Mouse (Mus musculus): ENCODE measurements at regions not wholly inside any gene's neighbourhood (a gene's known extent, or its start where the extent isn't known, plus 50 kb on each side); places are given as distances from the start of the nearest gene placed in this dataset.

DNA sequence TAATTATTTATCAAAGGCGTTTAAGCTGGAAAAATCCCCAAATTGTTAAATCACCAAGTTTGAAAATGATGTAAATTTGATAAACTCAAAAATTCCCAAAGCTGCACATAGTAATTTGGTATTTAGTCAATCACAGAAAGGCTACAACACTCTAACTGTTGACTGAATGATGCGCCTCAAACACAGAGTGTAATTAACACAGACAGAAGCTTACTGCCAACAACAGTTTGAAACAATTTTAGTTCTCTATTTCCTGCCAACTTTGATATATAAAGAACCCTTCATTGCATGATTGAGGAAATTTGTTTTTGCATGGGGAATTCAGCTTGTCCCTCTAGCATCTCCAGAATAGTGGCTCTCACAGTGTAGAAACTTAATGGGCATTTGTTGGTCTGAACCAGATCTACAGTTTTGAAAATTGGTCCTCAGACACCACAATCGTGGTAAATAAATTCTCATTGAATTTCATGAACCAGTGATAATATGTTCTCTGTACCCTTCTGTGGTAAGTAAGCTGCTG, 181.6 kb upstream of the Fam92a start:
- Histone ChIP-seq H3K4me2 (no peak overlapping the region), H3K4me3 (replicated peaks) (no peak overlapping the region), H3K9ac (no peak overlapping the region), H3K4me1 (no peaks in the 10 kb centered on the region), H3K36me3 (no peaks in the 10 kb centered on the region), H3K27me3 (replicated peaks) (no peaks in the 10 kb centered on the region), H3K27ac (no peak overlapping the region), H3K9me3 (no peaks in the 10 kb centered on the region)
- 75% methylated on average over 3 of the region's 3 CpGs for WGBS
- ATAC-seq (ENCODE audit: insufficient read depth, low FRiP score, low read depth), result no peak

DNA sequence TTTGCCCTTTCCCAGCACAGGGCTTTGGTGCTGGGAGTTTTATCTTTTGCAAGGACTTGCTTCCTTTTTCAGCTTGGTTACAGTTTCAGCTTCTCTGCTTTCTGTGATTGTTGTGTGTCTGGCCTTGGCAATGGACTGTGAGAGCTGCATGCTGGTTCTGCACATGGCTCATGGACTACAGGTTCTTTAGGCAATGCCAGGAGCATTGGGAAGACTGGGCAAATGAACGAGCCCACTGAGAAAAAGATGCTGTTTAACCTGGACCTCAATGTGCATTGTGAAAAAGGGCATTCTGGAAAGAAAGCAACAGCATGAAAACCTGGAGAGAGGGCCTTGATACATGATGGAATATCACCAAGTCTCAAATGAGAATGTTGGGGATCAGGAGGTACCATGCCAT, 167.4 kb upstream of the Fam92a start:
- H3K4me3 ChIP-seq (replicated peaks), result no peak overlapping the region
- WGBS, result 82% methylated on average over 1 of the region's 1 CpGs
- H3K4me1 ChIP-seq, result no peaks in the 10 kb centered on the region
- H3K9me3 ChIP-seq, result no peaks in the 10 kb centered on the region
- no peak overlapping the region for H3K4me2 ChIP-seq
- no peaks in the 10 kb centered on the region for H3K36me3 ChIP-seq
- H3K27ac ChIP-seq, result no peak overlapping the region
- no peak overlapping the region for H3K9ac ChIP-seq
- H3K27me3 ChIP-seq (replicated peaks), result no peaks in the 10 kb centered on the region
- ATAC-seq (ENCODE audit: insufficient read depth, low FRiP score, low read depth), result no peak

DNA sequence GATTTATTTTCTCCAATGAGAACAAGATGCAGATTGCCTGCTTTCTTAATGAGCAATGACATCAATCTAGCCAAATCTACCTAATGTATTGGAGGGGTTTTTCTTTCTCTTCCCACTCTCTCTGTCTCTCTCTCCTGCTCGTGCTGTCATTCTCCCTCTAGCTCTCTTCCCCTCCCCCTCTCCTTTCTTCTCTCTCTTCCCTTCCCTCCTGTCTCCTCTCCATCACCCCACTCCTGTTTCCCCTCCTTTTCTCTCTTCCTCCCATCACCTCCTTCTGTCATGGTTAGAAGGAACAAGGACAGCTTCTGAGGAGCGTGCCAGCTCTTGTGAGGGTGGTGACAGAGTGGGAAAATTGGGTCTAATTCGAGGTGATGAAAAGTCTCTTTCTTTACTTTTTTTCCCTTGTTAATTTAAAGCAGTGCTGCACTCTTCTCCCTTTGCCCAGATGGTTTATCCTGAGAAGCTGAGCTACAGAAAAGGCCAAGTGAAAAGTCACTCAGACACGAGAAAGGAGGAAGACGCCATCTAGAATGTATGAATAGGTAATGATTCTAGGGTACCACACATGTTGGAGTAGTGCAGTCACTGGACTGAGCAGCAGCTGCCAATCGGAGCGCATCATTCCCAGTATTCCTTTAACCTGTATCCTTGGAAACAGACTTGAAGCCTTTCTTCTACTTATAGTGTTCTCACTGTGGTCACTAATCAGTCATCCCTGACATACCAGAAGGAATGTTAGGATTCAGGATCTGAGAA, 163.2 kb upstream of the Fam92a start:
- no peaks in the 10 kb centered on the region for H3K9me3 ChIP-seq
- no peaks in the 10 kb centered on the region for H3K4me1 ChIP-seq
- no peak for ATAC-seq (ENCODE audit: insufficient read depth, low FRiP score, low read depth)
- H3K27ac ChIP-seq, result no peak overlapping the region
- H3K4me2 ChIP-seq, result no peak overlapping the region
- no peaks in the 10 kb centered on the region for H3K36me3 ChIP-seq
- H3K4me3 ChIP-seq (replicated peaks), result no peak overlapping the region
- 72% methylated on average over 7 of the region's 7 CpGs for WGBS
- H3K9ac ChIP-seq, result no peak overlapping the region
- no peaks in the 10 kb centered on the region for H3K27me3 ChIP-seq (replicated peaks)

DNA sequence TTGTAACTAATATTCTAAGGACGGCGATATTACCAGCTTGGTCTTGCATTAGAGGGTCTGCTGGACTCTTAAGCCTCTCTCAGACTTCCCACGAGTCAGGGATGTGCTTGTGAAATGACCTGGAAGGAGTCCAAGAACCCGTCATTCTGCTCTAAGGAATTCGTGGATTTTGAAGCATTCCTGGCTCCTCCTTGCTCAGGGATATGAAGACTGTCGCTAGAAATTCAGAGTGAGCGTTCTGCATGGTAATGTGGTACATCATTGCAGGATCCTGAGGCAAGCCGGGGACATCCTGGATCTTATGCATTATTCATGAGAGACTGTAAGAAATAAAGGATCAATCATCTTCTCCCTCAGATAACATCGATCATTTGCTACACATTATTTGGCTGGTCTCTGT, 162.6 kb upstream of the Fam92a start:
- no peak for ATAC-seq (ENCODE audit: insufficient read depth, low FRiP score, low read depth)
- no peaks in the 10 kb centered on the region for H3K36me3 ChIP-seq
- no peak overlapping the region for H3K27ac ChIP-seq
- no peak overlapping the region for H3K4me3 ChIP-seq (replicated peaks)
- 56% methylated on average over 9 of the region's 9 CpGs for WGBS
- no peak overlapping the region for H3K9ac ChIP-seq
- H3K27me3 ChIP-seq (replicated peaks), result no peaks in the 10 kb centered on the region
- no peak overlapping the region for H3K4me2 ChIP-seq
- H3K4me1 ChIP-seq, result no peaks in the 10 kb centered on the region
- no peaks in the 10 kb centered on the region for H3K9me3 ChIP-seq

DNA sequence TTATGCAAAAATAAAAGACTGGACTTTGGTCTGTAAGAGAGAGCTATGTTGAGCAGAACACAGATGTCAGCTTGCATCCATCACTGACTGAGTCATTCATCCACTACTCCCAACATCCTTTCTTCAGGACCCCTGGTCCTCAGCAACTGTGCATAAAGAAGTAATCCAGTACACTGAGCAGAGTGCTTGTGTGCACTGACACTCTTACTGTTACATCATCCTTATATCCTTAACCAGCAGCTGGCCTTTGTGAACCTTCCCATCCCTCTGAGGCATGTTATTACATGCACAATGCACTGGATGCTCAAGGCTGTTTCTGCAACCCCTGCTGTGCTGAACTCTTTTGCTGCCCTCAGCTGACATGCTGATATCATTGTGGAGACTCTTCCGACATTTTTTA, 144.2 kb upstream of the Fam92a start:
- Histone ChIP-seq H3K4me2 (no peak overlapping the region), H3K9ac (no peak overlapping the region), H3K4me1 (no peaks in the 10 kb centered on the region), H3K4me3 (replicated peaks) (no peak overlapping the region), H3K36me3 (no peaks in the 10 kb centered on the region), H3K27ac (no peak overlapping the region), H3K27me3 (replicated peaks) (no peaks in the 10 kb centered on the region), H3K9me3 (no peaks in the 10 kb centered on the region)
- ATAC-seq (ENCODE audit: insufficient read depth, low FRiP score, low read depth), result no peak
- 86% methylated on average over 1 of the region's 1 CpGs for WGBS

DNA sequence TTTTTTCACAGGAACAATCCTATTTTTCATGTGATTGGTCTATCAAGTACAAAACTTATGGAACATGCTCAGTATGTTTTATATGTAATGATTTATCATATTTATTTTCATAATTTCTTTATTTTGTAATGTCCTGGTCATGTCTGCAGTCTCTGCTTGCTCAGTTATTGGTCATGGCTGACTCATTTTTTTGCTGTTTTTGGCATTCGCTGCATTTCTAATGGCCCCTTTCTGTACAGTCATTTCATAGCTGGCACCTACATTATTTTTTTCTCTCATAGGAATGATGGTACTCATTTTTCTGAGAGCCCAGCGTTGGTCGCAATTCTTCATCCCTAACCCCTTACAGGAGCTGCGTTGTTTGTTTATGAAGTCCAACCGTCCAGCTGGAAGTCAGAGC, 136.5 kb upstream of the Fam92a start:
- H3K9me3 ChIP-seq, result no peaks in the 10 kb centered on the region
- H3K9ac ChIP-seq, result no peak overlapping the region
- H3K36me3 ChIP-seq, result no peaks in the 10 kb centered on the region
- H3K27me3 ChIP-seq (replicated peaks), result no peaks in the 10 kb centered on the region
- ATAC-seq (ENCODE audit: insufficient read depth, low FRiP score, low read depth), result no peak
- no peak overlapping the region for H3K4me2 ChIP-seq
- no peak overlapping the region for H3K4me3 ChIP-seq (replicated peaks)
- no peak overlapping the region for H3K27ac ChIP-seq
- 75% methylated on average over 5 of the region's 5 CpGs for WGBS
- H3K4me1 ChIP-seq, result no peaks in the 10 kb centered on the region

DNA sequence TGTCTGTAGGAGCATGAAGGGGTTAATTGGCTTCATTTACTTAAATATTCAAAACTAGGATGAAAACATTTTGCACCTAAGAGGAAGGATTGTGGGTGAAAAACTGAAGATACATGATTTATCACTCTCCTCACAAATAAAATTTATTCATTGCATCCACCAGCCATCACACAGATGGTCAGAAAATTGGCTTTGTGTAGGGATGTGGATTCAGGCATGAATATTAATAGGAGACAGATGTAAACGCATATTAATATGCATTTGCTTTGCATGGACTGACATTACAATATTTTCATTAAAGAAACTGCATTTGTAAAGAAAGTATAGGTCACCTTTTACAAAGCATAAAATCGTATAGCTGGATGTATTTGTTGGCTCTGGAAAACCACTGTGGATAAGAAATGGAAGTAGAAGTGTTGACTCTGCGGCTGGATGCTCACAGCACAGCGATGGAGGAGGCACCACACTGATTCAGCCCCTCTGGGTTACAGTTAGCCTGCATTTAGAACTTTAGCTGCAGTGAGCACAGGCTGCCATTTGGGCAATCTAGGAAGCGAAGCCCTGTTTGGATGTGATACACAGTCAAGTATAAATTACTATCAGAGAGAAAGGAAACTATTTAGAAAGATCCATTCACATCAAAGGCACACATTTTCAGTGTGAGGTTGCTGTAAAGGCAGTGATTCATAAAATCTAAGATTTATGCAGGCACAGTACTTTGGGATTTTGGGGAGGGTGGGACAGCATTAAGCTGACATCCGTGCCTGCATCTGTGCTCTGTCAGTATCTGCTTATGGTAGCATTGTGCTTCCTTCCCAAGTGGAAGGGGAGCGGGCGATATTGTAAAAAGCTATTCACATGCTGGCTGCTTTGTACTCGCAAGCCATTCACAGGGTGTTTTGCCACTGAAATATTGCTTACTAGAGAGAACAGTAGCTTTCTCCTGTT, 135.1 kb upstream of the Fam92a start:
- H3K9me3 ChIP-seq, result no peaks in the 10 kb centered on the region
- ATAC-seq (ENCODE audit: insufficient read depth, low FRiP score, low read depth), result no peak

DNA sequence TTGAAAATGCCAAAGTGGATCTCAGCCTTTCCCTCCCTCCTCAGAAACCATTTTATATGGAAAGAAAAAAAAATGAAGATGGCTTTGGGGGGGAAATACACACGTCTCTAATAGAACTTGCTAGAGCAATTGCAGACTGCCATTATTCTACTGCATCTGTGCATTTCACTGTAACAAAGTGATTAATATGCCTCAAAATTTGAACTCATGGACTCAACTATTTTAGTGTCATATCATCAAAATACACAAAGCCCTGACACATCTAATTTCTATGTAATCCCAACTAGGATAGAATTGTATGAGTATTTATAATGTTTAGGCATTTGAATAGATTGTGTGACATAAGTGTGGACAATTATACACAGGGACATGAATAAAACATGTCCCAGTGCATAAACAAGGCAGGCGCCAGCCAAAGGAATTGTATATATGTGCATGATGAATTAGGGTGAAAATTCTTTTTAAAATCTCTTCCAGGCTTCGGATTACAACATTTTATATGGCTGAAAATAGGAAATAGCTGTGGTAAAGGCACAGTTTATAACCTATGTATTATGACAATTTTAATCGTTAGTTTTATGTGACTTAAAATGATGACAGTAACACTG, 115.4 kb upstream of the Fam92a start:
- Histone ChIP-seq H3K4me1 (no peaks in the 10 kb centered on the region), H3K27ac (no peak overlapping the region), H3K27me3 (replicated peaks) (no peaks in the 10 kb centered on the region), H3K36me3 (no peaks in the 10 kb centered on the region), H3K9me3 (no peaks in the 10 kb centered on the region), H3K4me2 (no peak overlapping the region), H3K4me3 (replicated peaks) (no peak overlapping the region), H3K9ac (no peak overlapping the region)
- ATAC-seq (ENCODE audit: insufficient read depth, low FRiP score, low read depth), result no peak
- 47% methylated on average over 4 of the region's 4 CpGs for WGBS

More for the DNA sequence above, 135.1 kb upstream of the Fam92a start:
- WGBS, result 70% methylated on average over 9 of the region's 9 CpGs
- Histone ChIP-seq H3K4me1 (no peaks in the 10 kb centered on the region), H3K4me3 (replicated peaks) (no peak overlapping the region), H3K4me2 (no peak overlapping the region), H3K36me3 (no peaks in the 10 kb centered on the region), H3K27ac (no peak overlapping the region), H3K27me3 (replicated peaks) (no peaks in the 10 kb centered on the region), H3K9ac (no peak overlapping the region)

DNA sequence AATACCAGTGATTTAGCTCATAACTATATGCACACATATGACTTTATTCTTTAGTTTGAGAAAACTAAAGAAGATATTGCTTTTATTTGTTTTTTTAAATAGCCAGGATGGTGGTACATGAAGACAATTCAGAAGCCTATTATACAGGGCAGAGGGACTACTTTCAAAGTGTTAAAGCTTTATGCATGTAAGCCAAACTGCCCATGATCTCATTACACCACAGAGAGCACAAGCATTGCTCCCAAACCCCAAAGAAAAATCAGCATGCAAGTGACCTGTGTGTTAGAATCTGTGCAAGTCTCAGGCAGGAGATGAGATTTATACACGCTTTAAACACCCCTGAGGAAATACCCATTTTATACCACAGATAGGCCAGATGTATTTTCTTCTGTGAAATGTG, 114.6 kb upstream of the Fam92a start:
- Histone ChIP-seq H3K36me3 (no peaks in the 10 kb centered on the region), H3K4me2 (no peak overlapping the region), H3K9me3 (no peaks in the 10 kb centered on the region), H3K4me3 (replicated peaks) (no peak overlapping the region), H3K4me1 (no peaks in the 10 kb centered on the region), H3K27ac (no peak overlapping the region), H3K27me3 (replicated peaks) (no peaks in the 10 kb centered on the region), H3K9ac (no peak overlapping the region)
- WGBS, result 93% methylated on average over 1 of the region's 1 CpGs
- no peak for ATAC-seq (ENCODE audit: insufficient read depth, low FRiP score, low read depth)

DNA sequence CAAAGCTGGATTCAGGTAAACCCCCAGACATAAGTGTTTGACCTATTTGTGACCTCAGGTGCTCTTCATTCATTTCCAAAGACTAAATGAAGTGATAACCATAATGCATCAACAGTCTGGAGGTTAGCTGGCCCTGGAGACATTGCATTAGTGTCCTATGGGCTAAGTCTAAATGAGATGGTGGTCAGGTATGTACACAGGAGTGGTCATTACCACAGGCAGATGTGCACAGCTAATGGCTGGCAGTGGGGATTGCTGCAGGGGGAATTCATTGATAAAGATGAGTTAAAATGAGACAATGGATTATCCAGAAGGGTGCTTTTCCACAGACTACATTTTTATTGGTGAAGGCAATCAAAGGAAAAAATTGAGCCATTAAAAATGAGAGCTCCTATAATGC, 114.2 kb upstream of the Fam92a start:
- H3K27me3 ChIP-seq (replicated peaks), result no peaks in the 10 kb centered on the region
- H3K4me1 ChIP-seq, result no peaks in the 10 kb centered on the region
- H3K4me2 ChIP-seq, result no peak overlapping the region
- H3K4me3 ChIP-seq (replicated peaks), result no peak overlapping the region
- no peak overlapping the region for H3K9ac ChIP-seq
- H3K36me3 ChIP-seq, result no peaks in the 10 kb centered on the region
- no peak for ATAC-seq (ENCODE audit: insufficient read depth, low FRiP score, low read depth)
- H3K27ac ChIP-seq, result no peak overlapping the region
- H3K9me3 ChIP-seq, result no peaks in the 10 kb centered on the region

DNA sequence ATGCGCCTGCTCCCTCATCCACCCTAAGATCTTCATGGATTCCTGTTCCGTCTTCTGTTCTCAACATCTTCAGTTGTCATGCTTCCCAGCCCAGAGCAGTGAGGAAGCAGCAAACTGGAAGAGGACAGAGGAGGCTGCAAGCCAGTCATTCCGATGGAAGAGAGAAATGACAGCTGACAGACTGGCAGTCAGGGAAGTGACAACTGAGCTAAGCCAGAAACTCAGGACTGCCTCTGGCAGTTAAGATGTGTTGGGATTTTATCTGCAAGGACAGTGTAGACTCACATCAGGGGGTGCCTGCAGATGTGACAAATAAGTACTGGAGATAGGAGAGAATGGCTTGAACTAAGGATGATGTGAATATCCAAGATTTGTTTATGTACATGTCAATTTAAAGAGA, 106.1 kb upstream of the Fam92a start:
- Histone ChIP-seq H3K27ac (no peak overlapping the region), H3K9ac (no peak overlapping the region), H3K4me3 (replicated peaks) (no peak overlapping the region), H3K9me3 (no peaks in the 10 kb centered on the region), H3K4me2 (no peak overlapping the region), H3K27me3 (replicated peaks) (no peaks in the 10 kb centered on the region), H3K4me1 (no peaks in the 10 kb centered on the region), H3K36me3 (no peaks in the 10 kb centered on the region)
- 60% methylated on average over 3 of the region's 3 CpGs for WGBS
- no peak for ATAC-seq (ENCODE audit: insufficient read depth, low FRiP score, low read depth)

DNA sequence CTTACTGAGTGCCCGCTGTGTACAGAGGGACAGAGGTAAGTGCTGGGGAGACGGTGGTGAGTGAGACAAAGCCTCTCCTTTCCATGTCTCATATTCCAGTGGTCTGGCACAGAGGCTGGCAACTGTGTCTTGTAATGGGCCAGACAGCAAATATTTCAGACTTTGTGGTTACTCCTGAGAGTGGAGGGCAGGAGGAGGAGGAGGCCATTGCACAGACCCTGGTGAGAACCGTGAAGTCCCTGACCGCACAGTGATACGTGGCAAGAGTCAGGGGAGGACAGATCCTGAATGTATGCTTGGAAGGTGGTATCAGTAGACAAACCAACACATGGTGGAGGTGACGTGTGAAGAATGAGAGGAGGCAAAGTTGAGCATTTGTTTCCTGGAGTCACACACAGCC, 101.6 kb upstream of the Fam92a start:
- 82% methylated on average over 6 of the region's 6 CpGs for WGBS
- Histone ChIP-seq H3K4me1 (no peaks in the 10 kb centered on the region), H3K27ac (no peak overlapping the region), H3K27me3 (replicated peaks) (no peaks in the 10 kb centered on the region), H3K9me3 (no peaks in the 10 kb centered on the region), H3K9ac (no peak overlapping the region), H3K36me3 (no peaks in the 10 kb centered on the region), H3K4me3 (replicated peaks) (no peak overlapping the region), H3K4me2 (no peak overlapping the region)
- ATAC-seq (ENCODE audit: insufficient read depth, low FRiP score, low read depth), result no peak

Data from stomach, embryonic 15.5 days (tissue).